Mouse (Mus musculus) right cerebral cortex, postnatal 14 days (tissue): ENCODE measurements around the gene Flvcr1.
A peak's percentile ranks its signal among the peaks of the same experiment; 100 is the strongest.
"Not testable (repeated sequence)": the region's sequence is repeated elsewhere in the genome, so short reads cannot be mapped to it uniquely, and the experiment has no call there.

ENCODE experiments used
- DNase-seq: peaks from one replicate; pipeline ENCODE4 v3.0.0; 2022

Flvcr1 gene

GRCm38 (mm10) chr1:191036554-191037334, 10.8 kb upstream of the Flvcr1 start, which contains the start of gene Spata45:
TSS of gene Spata45 (plus strand) at chr1:191036639.
- DNase-seq: no peak

DNA sequence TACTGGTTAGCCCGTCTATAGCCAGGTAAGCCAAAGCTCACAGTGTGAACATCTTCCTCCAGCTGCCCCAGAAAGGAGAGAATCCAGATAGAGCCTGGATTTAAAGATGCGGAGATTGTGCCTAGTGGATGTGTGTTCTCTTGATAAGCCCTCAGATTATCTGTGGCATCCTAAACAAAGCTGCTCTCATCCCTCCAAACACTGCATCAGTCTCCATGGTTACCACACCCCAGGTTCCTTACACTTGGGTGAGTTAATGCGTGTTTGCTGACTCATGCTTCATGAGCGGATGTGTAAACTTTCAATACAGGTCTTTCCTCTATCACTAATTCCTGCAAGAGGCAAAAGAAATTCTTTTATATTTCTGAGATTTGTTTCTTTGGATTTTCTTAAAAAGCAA, 9.7 kb upstream of the Flvcr1 start:
- DNase-seq: no peak

DNA sequence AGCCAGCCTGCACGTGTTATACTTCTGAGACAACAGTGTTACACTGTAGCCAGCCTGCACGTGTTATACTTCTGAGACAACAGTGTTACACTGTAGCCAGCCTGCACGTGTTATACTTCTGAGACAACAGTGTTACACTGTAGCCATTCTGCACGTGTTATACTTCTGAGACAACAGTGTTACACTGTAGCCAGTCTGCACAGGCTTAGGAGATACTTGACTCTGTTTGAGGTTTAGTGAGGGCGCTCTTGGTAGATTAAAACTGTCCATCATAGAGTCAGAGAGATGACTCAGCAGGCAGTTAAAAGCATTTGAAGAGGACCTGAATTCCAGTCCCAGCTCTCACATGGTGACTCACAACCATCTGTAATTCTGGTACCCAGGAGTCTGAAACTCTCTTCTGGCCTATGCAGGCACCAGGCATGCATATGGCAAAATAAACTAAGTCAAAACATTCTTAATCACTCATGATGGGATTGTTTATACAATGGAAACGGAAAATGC, 5.0 kb upstream of the Flvcr1 start:
- not testable (repeated sequence) for DNase-seq

GRCm38 (mm10) chr1:191030182-191030581, 4.2 kb upstream of the Flvcr1 start:
- no peak for DNase-seq

DNA sequence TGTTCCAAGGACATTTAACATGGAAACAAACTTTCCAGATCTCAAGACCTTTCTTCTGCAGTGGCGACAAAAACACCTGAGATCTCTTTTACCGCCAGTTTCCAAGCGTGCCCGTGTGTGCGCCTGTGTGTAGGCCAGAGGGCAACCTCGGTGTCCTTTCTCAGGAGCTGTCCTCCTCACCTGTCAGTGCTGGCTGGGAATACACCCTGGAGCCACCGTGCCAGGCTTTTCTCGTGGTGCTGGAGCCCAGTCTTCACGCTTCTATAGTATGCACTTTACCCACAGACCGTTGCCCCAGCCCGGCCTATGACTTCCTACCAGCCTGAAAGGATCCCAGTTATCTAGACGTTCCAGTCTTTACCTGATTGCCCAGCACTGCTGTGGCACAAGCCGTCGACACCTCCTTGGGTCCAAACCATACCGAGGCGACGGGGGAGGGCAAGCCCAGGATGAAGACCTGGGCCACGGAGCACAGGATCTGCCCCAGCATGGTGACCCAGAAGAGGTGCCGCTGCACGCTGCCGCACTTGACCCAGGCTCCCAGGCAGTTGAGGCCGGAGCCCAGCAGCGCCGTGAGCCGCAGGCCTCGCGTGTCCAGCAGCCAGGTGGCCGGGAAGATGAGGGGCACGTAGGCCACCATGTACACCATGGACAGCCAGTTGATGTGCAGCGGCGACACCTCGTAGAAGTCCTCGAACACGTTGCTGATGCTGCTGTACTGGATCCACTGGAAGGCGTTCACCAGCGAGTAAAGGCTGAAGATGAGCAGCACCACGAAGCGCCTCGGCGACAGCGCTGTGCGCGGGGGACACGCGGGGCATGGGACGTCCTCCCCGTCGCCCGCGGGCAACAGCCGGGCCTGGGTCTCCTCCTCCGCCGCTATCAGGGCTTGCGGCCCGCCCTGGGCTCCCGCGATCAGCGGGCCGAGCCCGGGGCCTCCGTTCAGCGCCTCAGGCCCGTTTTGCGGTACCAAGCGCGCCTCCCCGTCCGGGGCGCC, 644 bp downstream of the Flvcr1 start:
- DNase-seq: peak; percentile 7

DNA sequence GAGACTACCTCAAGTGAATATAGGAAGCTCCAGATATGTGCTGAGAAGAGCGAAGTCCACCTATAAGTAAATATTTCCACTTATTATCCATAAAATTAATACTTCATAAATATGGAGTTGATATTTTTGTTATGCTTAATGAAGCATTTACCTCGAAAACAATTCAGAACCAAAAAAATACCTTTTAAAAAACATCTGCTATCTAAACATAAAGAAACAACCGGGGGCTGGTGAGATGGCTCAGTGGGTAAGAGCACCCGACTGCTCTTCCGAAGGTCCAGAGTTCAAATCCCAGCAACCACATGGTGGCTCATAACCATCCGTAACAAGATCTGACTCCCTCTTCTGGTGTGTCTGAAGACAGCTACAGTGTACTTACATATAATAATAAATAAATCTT, 2.2 kb downstream of the Flvcr1 start:
- DNase-seq: not testable (repeated sequence)

DNA sequence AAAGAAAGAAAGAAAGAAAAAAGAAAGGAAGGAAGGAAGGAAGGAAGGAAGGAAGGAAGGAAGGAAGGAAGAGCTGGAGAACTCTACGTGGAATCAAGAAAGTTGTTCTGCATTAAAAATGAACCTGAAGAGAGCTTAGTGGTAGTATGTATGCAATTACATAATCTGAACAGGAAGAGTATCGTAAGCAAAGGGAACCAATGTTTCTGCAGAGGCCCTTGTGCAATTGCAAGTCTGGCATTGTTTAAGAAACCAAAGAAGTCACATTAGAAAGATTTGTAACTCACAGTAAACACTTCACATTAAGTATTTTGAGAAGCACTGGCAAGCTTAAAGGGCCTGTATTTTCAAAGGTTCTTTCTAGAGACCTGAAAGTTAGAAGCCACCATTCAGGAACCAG, 2.8 kb downstream of the Flvcr1 start:
- DNase-seq: no peak

DNA sequence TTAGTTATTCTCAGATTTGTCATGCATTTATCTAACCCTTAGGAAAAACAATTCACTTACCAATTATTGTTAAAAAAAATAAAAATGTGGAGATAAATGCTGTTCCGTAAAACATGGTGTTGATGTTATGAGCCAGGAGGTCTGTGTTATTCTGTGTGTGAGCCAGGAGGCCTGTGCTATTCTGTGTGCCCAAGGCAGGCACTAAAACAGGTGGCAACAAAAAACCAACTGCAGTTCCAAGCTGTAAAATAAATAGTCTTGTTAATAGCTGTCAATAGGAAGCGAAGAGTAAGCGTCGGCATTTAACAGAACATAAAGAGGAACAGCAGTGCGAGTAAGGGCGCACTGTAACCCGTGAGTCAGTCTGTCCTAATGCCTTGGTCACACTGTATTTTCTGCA, 4.9 kb downstream of the Flvcr1 start:
- no peak for DNase-seq

DNA sequence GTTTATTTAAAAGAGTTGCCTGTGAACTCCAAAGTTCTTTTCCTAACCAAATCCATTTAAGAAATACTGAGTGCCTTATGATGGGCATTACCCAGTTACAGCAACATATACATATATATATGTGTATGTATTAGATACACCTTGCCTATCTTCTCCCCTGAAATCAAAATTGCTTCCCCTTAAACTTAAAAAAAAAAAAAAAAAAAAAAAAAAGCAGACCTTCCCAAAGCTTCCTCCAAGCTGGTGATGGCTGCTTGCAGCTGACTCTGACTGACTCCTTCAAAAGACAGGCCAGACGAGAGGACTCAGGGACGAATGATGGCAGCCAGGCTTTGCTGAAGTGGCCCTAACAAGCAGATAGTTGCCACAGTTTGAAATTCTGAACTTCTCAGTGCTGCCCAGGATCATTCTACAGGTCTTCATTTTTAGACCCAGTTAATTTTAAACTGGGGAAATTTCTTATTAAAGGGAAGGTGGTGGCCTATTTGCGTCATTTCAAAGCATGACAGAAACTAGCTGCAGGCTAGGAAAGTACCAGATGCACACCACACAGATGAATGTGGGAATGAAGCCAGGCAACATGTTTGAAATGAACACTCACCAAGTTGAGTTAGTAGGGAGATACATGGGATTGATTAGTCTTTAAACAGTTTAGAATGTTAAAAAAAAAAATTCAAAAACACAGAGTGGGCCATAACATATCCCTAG, 5.6 kb downstream of the Flvcr1 start:
- DNase-seq: no peak

DNA sequence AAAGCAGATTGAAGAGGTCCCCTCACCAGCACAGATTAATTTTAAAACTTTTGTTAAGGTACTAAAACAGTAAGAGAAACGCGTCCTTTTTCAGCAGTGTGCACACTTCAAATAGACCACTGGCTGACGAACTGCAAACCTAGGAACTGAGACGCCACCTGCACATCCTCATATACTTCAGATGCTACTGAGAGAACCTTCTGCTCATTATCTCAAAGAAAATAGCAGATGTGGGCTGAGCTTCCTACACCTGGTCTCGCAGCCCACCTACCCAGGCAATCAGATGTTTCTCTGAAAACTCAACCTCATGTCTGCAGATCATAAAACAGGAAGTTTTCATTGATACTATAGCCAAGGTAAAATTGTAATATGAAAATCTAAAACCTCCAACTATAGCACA, 6.2 kb downstream of the Flvcr1 start:
- no peak for DNase-seq

GRCm38 (mm10) chr1:191014271-191014670, 11.7 kb downstream of the Flvcr1 start:
- DNase-seq: no peak

GRCm38 (mm10) chr1:191008707-191009106, 17.3 kb downstream of the Flvcr1 start:
- no peak for DNase-seq

DNA sequence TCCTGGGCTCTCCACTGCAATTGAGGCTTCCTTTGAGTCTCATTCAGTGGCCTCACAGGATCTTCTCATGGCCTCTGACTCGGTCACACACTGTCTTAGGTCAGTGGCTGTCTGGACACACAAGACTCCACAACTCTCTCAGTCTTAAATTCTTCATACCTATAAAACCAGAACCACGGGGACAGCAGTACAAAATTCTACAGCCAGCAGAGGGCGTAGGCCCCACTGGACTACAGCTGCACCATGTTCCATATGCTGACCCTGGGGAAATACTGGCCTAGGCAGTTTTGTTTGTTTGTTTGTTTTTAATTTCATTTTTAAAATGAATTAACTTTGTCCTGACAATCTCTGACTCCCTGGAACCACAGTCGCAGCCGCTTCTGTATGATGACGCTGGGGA, 23.8 kb downstream of the Flvcr1 start:
- DNase-seq: no peak

GRCm38 (mm10) chr1:191000686-191001085, 25.3 kb downstream of the Flvcr1 start:
- DNase-seq: no peak

DNA sequence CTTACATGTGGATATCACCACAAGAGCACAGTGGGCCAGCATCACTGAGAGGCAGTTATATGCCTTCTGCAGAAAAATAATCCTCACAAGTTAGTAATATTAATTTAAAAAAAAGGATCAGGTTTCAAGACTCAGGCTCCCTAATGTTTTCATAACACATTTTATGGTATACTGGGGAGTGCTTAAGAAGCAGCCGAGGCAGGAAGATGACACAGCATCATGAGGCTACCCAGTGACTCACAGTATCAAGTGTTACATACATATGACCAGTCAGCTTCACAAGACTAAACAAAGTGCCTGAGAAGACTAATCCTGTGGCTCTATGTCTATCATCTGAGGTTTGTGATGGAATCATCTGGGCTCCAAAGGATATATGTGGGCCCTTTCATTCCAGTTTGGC, 27.9 kb downstream of the Flvcr1 start:
- no peak for DNase-seq

DNA sequence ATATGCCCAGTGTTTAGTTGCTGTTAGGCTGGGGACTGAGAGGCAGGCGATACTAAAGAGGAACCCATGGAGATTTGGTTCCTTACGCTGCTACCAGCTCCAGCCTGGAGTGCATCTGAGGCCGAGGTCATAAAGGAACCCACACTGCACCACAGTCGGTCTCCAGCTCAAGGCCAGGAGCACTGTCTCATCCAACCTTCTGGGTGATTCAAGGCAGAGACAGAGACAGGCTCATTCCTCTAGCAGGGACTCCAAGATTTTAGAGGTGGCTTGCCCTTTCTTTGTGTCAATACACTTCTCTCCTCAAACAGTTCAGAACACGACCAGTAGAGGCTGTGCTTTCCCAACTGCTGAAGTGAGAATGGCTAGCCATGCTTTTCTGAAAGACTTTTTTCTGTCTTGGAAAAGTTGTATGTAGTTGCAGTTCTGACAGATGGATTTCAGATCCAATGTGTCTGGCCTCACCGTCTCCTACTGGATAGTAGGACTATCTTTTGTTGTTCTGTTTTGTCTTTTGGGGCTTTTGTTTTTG, 29.5 kb downstream of the Flvcr1 start:
- no peak for DNase-seq

GRCm38 (mm10) chr1:190995548-190995947, 30.4 kb downstream of the Flvcr1 start:
- peak; percentile 50 for DNase-seq

GRCm38 (mm10) chr1:190989437-190990082, 36.4 kb downstream of the Flvcr1 start:
- no peak for DNase-seq

DNA sequence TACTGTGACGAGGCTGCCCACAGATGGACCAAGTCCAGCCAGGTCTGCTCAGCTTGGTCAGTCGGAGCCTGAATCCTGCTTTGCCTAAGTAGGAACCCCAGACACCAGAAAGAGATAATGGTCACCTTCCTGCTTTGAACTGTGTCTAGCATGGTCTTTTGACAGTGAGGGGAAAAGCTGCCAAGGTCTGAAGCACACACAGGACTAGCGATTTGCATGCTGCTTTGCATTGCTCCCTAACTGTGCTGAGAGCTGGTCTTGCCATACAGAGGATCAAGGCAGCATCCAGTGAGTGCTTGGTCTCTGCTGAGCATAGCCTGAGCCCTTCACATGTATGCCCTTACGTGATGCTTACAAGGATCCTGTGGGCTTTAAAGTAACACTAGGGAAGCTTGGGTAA, 44.5 kb downstream of the Flvcr1 start:
- DNase-seq: no peak

DNA sequence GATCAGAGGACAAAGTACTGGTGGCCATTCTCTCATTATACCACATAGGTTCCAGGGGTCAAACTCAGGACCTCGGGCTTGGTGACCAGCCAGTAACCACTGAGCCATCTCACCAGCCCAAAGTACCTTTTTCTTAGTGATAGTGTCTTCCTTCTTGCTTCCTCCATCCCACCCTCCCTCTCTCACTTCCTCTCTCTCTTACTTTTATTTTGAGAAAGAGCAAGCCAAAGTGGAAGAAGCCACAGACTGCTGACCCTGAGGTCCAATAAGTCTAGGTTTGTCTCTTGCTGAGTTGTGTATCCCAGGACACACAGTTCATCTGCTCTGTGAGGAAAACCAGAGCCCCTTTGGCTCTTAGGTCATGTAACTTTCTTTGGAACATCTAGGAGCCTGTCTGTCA, 45.5 kb downstream of the Flvcr1 start:
- DNase-seq: no peak

- DNase-seq: peak; percentile 74
Observed at GRCm38 (mm10) chr1:190979100-190979563, 46.8 kb downstream of the Flvcr1 start, which contains the start of gene Vash2. TSS of gene Vash2 (minus strand) at chr1:190979296.

DNA sequence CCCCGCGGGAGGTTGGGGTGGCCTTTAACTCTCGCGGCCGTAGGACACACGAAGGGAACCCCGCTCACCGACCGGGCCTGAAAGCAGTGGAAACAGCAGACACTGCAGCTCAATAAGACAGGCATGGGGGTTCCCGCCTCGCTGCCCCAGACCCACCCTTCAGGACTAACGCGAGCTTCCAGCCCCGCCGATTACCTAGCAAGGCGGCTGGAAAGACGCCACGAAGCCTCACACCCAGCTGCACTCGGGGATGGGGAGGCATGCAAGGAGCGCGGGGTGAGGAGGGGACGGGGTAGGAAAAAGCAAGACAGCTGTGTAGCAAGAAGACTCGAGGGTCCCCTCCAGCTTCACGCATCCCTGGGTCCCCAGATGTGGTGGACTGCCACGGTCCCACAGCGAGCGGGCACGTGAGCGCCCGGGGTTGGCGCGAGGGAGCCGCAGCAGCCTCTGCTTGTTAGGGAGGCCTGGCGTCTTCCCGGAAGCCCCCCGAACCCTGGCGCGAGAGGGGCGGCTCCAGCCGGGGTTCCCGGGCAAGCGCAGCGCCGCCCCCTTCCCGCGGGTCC, 47.4 kb downstream of the Flvcr1 start:
- DNase-seq: peak; percentile 17
